In the genomic region with DNA sequence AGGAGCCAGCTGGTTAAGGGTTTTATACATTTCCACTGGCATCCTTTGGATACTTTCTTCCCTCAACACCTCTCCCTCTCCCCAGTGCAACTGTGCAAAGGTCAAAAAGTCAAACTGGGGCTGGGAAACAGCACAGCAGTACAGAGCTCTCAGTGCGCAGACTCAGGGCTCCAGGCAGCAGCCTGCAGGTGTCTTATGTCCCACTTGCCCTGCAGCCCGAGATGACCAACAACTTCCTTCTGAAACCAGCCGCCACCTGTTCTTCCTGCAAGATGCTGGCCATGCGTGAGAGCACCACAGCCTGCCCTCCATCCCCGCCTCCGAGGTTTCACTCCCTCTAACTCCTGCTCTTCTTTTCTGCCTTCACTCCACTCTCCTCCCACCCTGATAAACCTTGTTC, we compare ENCODE assay signal across 9 mouse cellular contexts. TPM values are rescaled to one million over a fixed set of nuclear protein-coding genes. Genes with fewer than 3 reads are reported as not detected.
DNase-seq lines count a peak whose midpoint lies in the region; ATAC-seq and TF ChIP-seq lines count a peak whose summit lies in the region.
"Had no signal": no experiment of that assay in that cellular context is flagged by ENCODE, and none has a peak within 500 bp of the region (broad histone marks: within the 10 kb centered on the region; RNA-seq: fewer than 3 reads in every experiment).

No protein-coding gene starts in this region.

- no peaks in the 10 kb centered on the region for H3K36me3 ChIP-seq in heart, embryonic 13.5 days
- no peaks in the 10 kb centered on the region for H3K36me3 ChIP-seq in hindbrain, embryonic 13.5 days
- H3K36me3 ChIP-seq in liver, embryonic 15.5 days (replicated peaks), result no peaks in the 10 kb centered on the region

- TF ChIP-seq CTCF in bone marrow, adult 2 months (IDR thresholded peaks at IDR 0.05; ENCODE audit: control insufficient read depth, insufficient read depth, low read length), result no peak

- 28% methylated on average over 6 of the region's 6 CpGs for WGBS in heart, embryonic 13.5 days
- WGBS in bone marrow, adult 2 months, result 20% methylated on average over 6 of the region's 6 CpGs
- 54% methylated on average over 6 of the region's 6 CpGs for WGBS in hindbrain, embryonic 13.5 days
- WGBS in liver, embryonic 15.5 days (ENCODE audit: insufficient replicate concordance), result 35% methylated on average over 6 of the region's 6 CpGs

- peak overlapping the region; percentile 54; the same call in 1 of the 2 replicates for H3K9ac ChIP-seq in heart, embryonic 13.5 days
- no peak overlapping the region for H3K9ac ChIP-seq in hindbrain, embryonic 13.5 days
- H3K9ac ChIP-seq in liver, embryonic 15.5 days, result no peak overlapping the region

- no peaks in the 10 kb centered on the region for H3K27me3 ChIP-seq in heart, embryonic 13.5 days (replicated peaks)
- H3K27me3 ChIP-seq in hindbrain, embryonic 13.5 days, result no peaks in the 10 kb centered on the region
- no peaks in the 10 kb centered on the region for H3K27me3 ChIP-seq in liver, embryonic 15.5 days
- H3K27me3 ChIP-seq: megakaryocyte, embryonic 14.5 days had no signal

- peaks cover 36% of the 10 kb centered on the region for H3K4me1 ChIP-seq in heart, embryonic 13.5 days
- peaks cover 3% of the 10 kb centered on the region for H3K4me1 ChIP-seq in bone marrow, adult 2 months (ENCODE audit: control insufficient read depth, insufficient read depth, low read length)
- H3K4me1 ChIP-seq in hindbrain, embryonic 13.5 days (replicated peaks), result peaks cover 34% of the 10 kb centered on the region
- H3K4me1 ChIP-seq in liver, embryonic 15.5 days (replicated peaks), result peaks cover 39% of the 10 kb centered on the region

- peak overlapping the region; percentile 40 for H3K4me2 ChIP-seq in heart, embryonic 13.5 days
- no peak overlapping the region for H3K4me2 ChIP-seq in hindbrain, embryonic 13.5 days
- no peak overlapping the region for H3K4me2 ChIP-seq in liver, embryonic 15.5 days

- intact Hi-C loops in heart, postnatal 10 days (cut with DNase I), result no loop called here

- H3K27ac ChIP-seq in heart, embryonic 13.5 days (replicated peaks), result peak overlapping the region; percentile 100
- H3K27ac ChIP-seq in bone marrow, adult 2 months (ENCODE audit: control insufficient read depth, insufficient read depth, low read depth, low read length, poor library complexity), result peak overlapping the region; percentile 37; the same call in 1 of the 2 replicates
- H3K27ac ChIP-seq in hindbrain, embryonic 13.5 days, result peak overlapping the region; percentile 73
- 0 out of 2 replicates have a peak overlapping the region, but pooled peaks have one; percentile 29 for H3K27ac ChIP-seq in liver, embryonic 15.5 days (replicated peaks)

- ATAC-seq in heart, embryonic 13.5 days (ENCODE audit: extremely low read depth, insufficient number of reproducible peaks, low FRiP score, low TSS enrichment), result no peak
- no peak for ATAC-seq in hindbrain, embryonic 13.5 days (ENCODE audit: low FRiP score)
- no peak for ATAC-seq in liver, embryonic 15.5 days (ENCODE audit: insufficient read depth)
- ATAC-seq in megakaryocyte-erythroid progenitor cell, adult 5-6 weeks (replicated peaks; ENCODE audit: low FRiP score, low TSS enrichment, poor library complexity, severe bottlenecking), result no peak

- H3K9me3 ChIP-seq in heart, embryonic 13.5 days, result no peaks in the 10 kb centered on the region
- no peaks in the 10 kb centered on the region for H3K9me3 ChIP-seq in hindbrain, embryonic 13.5 days
- no peaks in the 10 kb centered on the region for H3K9me3 ChIP-seq in liver, embryonic 15.5 days (replicated peaks)
- H3K9me3 ChIP-seq: megakaryocyte, embryonic 14.5 days had no signal

- no peak overlapping the region for H3K4me3 ChIP-seq in heart, embryonic 13.5 days
- H3K4me3 ChIP-seq in bone marrow, adult 2 months (replicated peaks; ENCODE audit: control insufficient read depth, low read depth, low read length), result no peak overlapping the region
- H3K4me3 ChIP-seq in hindbrain, embryonic 13.5 days, result no peak overlapping the region
- no peak overlapping the region for H3K4me3 ChIP-seq in liver, embryonic 15.5 days (replicated peaks)

- 0 out of 2 replicates have a peak, but pooled peaks have one; percentile 14 for TF ChIP-seq POLR2A in bone marrow, adult 2 months (IDR thresholded peaks at IDR 0.05; ENCODE audit: borderline replicate concordance, control insufficient read depth, low read depth, low read length)

- no peak for DNase-seq in heart, postnatal 10 days
- DNase-seq in spleen, postnatal 36 days (ENCODE audit: low spot score in 2 of 2), result peak; percentile 79 to 83
- no peak for DNase-seq in left cerebral cortex, adult 8-10 months (ENCODE audit: low spot score in 2 of 2)

RNA-seq across cellular contexts. Expression of a gene that starts 5.6 kb away (rescaled TPM):
- polyA plus RNA-seq in heart, embryonic 13.5 days (2015; fragmentation: Nextera tagmentation; extraction: Ambion mirVana), result 3.0 and 3.4 TPM in 2 replicates
- total RNA-seq in heart, postnatal 10 days (2021), result 10 to 100 TPM; 12.7 to 15.4 TPM
- 3.7 and 16.0 TPM in 2 replicates for polyA plus RNA-seq in bone marrow, adult 2 months (2011; ENCODE audit: insufficient read depth, insufficient read length, low replicate concordance, missing spikeins)
- polyA plus RNA-seq in hindbrain, embryonic 13.5 days (2015; fragmentation: Nextera tagmentation; extraction: Ambion mirVana), result 5.9 and 7.8 TPM in 2 replicates
- polyA plus RNA-seq in liver, embryonic 15.5 days (2015; fragmentation: Nextera tagmentation; extraction: Ambion mirVana), result 2.6 and 2.9 TPM in 2 replicates
- 24.6 and 28.7 TPM in 2 replicates for total RNA-seq in megakaryocyte-erythroid progenitor cell, adult 5-6 weeks (2014; fragmentation: Nextera tagmentation)
- total RNA-seq in megakaryocyte-erythroid progenitor cell, adult 5-6 weeks (2017), result 10.4 and 16.5 TPM in 2 replicates
- total RNA-seq in left cerebral cortex, adult 8-10 months (2022), result 10 to 100 TPM; 54.4 to 63.1 (median 59.4) TPM

RNA-seq across cellular contexts. Expression of a gene that starts 37.8 kb away (rescaled TPM):
- polyA plus RNA-seq in heart, embryonic 13.5 days (2015; fragmentation: Nextera tagmentation; extraction: Ambion mirVana), result 39.3 and 39.8 TPM in 2 replicates
- total RNA-seq in heart, postnatal 10 days (2021), result 10 to 100 TPM; 21.1 to 24.0 TPM
- 11.8 and 24.5 TPM in 2 replicates for polyA plus RNA-seq in bone marrow, adult 2 months (2011; ENCODE audit: insufficient read depth, insufficient read length, low replicate concordance, missing spikeins)
- polyA plus RNA-seq in hindbrain, embryonic 13.5 days (2015; fragmentation: Nextera tagmentation; extraction: Ambion mirVana), result 58.7 and 63.7 TPM in 2 replicates
- polyA plus RNA-seq in liver, embryonic 15.5 days (2015; fragmentation: Nextera tagmentation; extraction: Ambion mirVana), result 20.9 and 23.2 TPM in 2 replicates
- 19.3 and 20.4 TPM in 2 replicates for total RNA-seq in megakaryocyte-erythroid progenitor cell, adult 5-6 weeks (2014; fragmentation: Nextera tagmentation)
- 10.9 and 13.3 TPM in 2 replicates for total RNA-seq in megakaryocyte-erythroid progenitor cell, adult 5-6 weeks (2017)
- total RNA-seq in left cerebral cortex, adult 8-10 months (2022), result 10 to 100 TPM; 26.1 to 38.4 (median 32.5) TPM

RNA-seq across cellular contexts. Expression of a gene that starts 57.5 kb away (rescaled TPM):
- polyA plus RNA-seq in heart, embryonic 13.5 days (2015; fragmentation: Nextera tagmentation; extraction: Ambion mirVana), result not detected in 2 replicates
- total RNA-seq in heart, postnatal 10 days (2021), result not detected
- polyA plus RNA-seq in bone marrow, adult 2 months (2011; ENCODE audit: insufficient read depth, insufficient read length, low replicate concordance, missing spikeins), result not detected in 2 replicates
- polyA plus RNA-seq in hindbrain, embryonic 13.5 days (2015; fragmentation: Nextera tagmentation; extraction: Ambion mirVana), result not detected in 2 replicates
- polyA plus RNA-seq in liver, embryonic 15.5 days (2015; fragmentation: Nextera tagmentation; extraction: Ambion mirVana), result not detected in 2 replicates
- total RNA-seq in megakaryocyte-erythroid progenitor cell, adult 5-6 weeks (2014; fragmentation: Nextera tagmentation), result not detected in 2 replicates
- not detected in 2 replicates for total RNA-seq in megakaryocyte-erythroid progenitor cell, adult 5-6 weeks (2017)
- total RNA-seq in left cerebral cortex, adult 8-10 months (2022), result under 1 TPM in 1 of 4 experiments, not detected in 3; 0.13 TPM

Comparison
In these comparisons a context has a peak if more than half of its experiments do, and no peak if none do; other contexts are left out.
1. H3K27ac ChIP-seq: peak in every context shown above with its lines; median percentile 100 in heart, embryonic 13.5 days; 73 in hindbrain, embryonic 13.5 days; 37 in bone marrow, adult 2 months; 29 in liver, embryonic 15.5 days.
2. DNase-seq: peak in spleen, postnatal 36 days (2 of 2); none in heart, postnatal 10 days (0 of 2) and left cerebral cortex, adult 8-10 months (0 of 2).